Mouse (Mus musculus): ENCODE data around the gene Scp2. TPM values are rescaled to one million over a fixed set of nuclear protein-coding genes. Genes with fewer than 3 reads are reported as not detected.

The Scp2 gene
- polyA plus RNA-seq, 1 experiment from 2014 or later = 372 TPM

GRCm38 (mm10) chr4:108032352-108032849 is 112.4 kb downstream of the Scp2 start:
- Histone ChIP-seq H3K9ac (ENCODE audit: low read depth, low read length) (peak overlapping the region; percentile 67; the same call in 1 of the 2 replicates), H3K4me3 (ENCODE audit: low read length) (peak overlapping the region; percentile 60), H3K36me3 (ENCODE audit: control insufficient read depth, insufficient read depth, low read length) (no peaks in the 10 kb centered on the region), H3K9me3 (ENCODE audit: control insufficient read depth, low read length) (no peaks in the 10 kb centered on the region), H3K4me2 (ENCODE audit: low read depth, low read length) (peak overlapping the region; percentile 97), H3K27me3 (replicated peaks; ENCODE audit: control insufficient read depth, insufficient read depth, low read length) (peaks cover 16% of the 10 kb centered on the region), H3K27ac (ENCODE audit: low read length) (no peak overlapping the region), H3K4me1 (ENCODE audit: control insufficient read depth, insufficient read depth, low read length) (peaks cover 11% of the 10 kb centered on the region; the same call in 1 of the 2 replicates)
- WGBS = 47% methylated on average over 11 of the region's 11 CpGs
- no peak for ATAC-seq

- under 1% methylated on average over 65 of the region's 86 CpGs for WGBS
- peak; percentile 19; the same call in 1 of the 2 replicates for ATAC-seq
Measured at GRCm38 (mm10) chr4:108031502-108032351, 113.1 kb downstream of the Scp2 start.

GRCm38 (mm10) chr4:108030888-108031501 is 113.8 kb downstream of the Scp2 start:
- peak overlapping the region; percentile 67 for H3K9ac ChIP-seq (ENCODE audit: low read depth, low read length)

More at GRCm38 (mm10) chr4:108031502-108032351, 113.1 kb downstream of the Scp2 start:
- H3K4me1 ChIP-seq (ENCODE audit: control insufficient read depth, insufficient read depth, low read length) = peaks cover 11% of the 10 kb centered on the region; the same call in 1 of the 2 replicates
- no peak overlapping the region for H3K27ac ChIP-seq (ENCODE audit: low read length)
- H3K9ac ChIP-seq (ENCODE audit: low read depth, low read length) = peak overlapping the region; percentile 67
- H3K4me3 ChIP-seq (ENCODE audit: low read length) = peak overlapping the region; percentile 60
- no peaks in the 10 kb centered on the region for H3K36me3 ChIP-seq (ENCODE audit: control insufficient read depth, insufficient read depth, low read length)
- H3K9me3 ChIP-seq (ENCODE audit: control insufficient read depth, low read length) = no peaks in the 10 kb centered on the region
- H3K27me3 ChIP-seq (replicated peaks; ENCODE audit: control insufficient read depth, insufficient read depth, low read length) = peaks cover 16% of the 10 kb centered on the region
- peak overlapping the region; percentile 97 for H3K4me2 ChIP-seq (ENCODE audit: low read depth, low read length)

GRCm38 (mm10) chr4:108026193-108026592 is 118.6 kb downstream of the Scp2 start:
- Histone ChIP-seq H3K9me3 (ENCODE audit: control insufficient read depth, low read length) (no peaks in the 10 kb centered on the region), H3K4me3 (ENCODE audit: low read length) (no peak overlapping the region), H3K27ac (ENCODE audit: low read length) (no peak overlapping the region), H3K9ac (ENCODE audit: low read depth, low read length) (no peak overlapping the region), H3K36me3 (ENCODE audit: control insufficient read depth, insufficient read depth, low read length) (no peaks in the 10 kb centered on the region), H3K27me3 (replicated peaks; ENCODE audit: control insufficient read depth, insufficient read depth, low read length) (peaks cover 9% of the 10 kb centered on the region), H3K4me2 (ENCODE audit: low read depth, low read length) (no peak overlapping the region), H3K4me1 (ENCODE audit: control insufficient read depth, insufficient read depth, low read length) (peaks cover 14% of the 10 kb centered on the region)
- WGBS = 33% methylated on average over 3 of the region's 3 CpGs
- ATAC-seq = 0 out of 2 replicates have a peak, but pooled peaks have one; percentile 2

More at GRCm38 (mm10) chr4:108030888-108031501, 113.8 kb downstream of the Scp2 start:
- Histone ChIP-seq H3K4me3 (ENCODE audit: low read length) (peak overlapping the region; percentile 60), H3K4me2 (ENCODE audit: low read depth, low read length) (peak overlapping the region; percentile 97), H3K27me3 (replicated peaks; ENCODE audit: control insufficient read depth, insufficient read depth, low read length) (peaks cover 16% of the 10 kb centered on the region), H3K4me1 (ENCODE audit: control insufficient read depth, insufficient read depth, low read length) (peaks cover 11% of the 10 kb centered on the region; the same call in 1 of the 2 replicates), H3K9me3 (ENCODE audit: control insufficient read depth, low read length) (no peaks in the 10 kb centered on the region), H3K27ac (ENCODE audit: low read length) (no peak overlapping the region), H3K36me3 (ENCODE audit: control insufficient read depth, insufficient read depth, low read length) (no peaks in the 10 kb centered on the region)
- WGBS = 7% methylated on average over 22 of the region's 22 CpGs
- no peak for ATAC-seq

GRCm38 (mm10) chr4:108025269-108025668 is 119.5 kb downstream of the Scp2 start:
- H3K4me2 ChIP-seq (ENCODE audit: low read depth, low read length) = peak overlapping the region; percentile 20
- H3K9me3 ChIP-seq (ENCODE audit: control insufficient read depth, low read length) = no peaks in the 10 kb centered on the region
- WGBS = 6% methylated on average over 10 of the region's 10 CpGs
- H3K4me3 ChIP-seq (ENCODE audit: low read length) = no peak overlapping the region
- H3K36me3 ChIP-seq (ENCODE audit: control insufficient read depth, insufficient read depth, low read length) = no peaks in the 10 kb centered on the region
- 0 out of 2 replicates have a peak overlapping the region, but pooled peaks have one; percentile 16 for H3K9ac ChIP-seq (ENCODE audit: low read depth, low read length)
- peak overlapping the region; percentile 43; the same call in 1 of the 2 replicates for H3K27ac ChIP-seq (ENCODE audit: low read length)
- ATAC-seq = peak; percentile 91
- H3K27me3 ChIP-seq (replicated peaks; ENCODE audit: control insufficient read depth, insufficient read depth, low read length) = 0 out of 2 replicates have a peak, but pooled peaks cover 3% of the 10 kb centered on the region
- peaks cover 9% of the 10 kb centered on the region; the same call in 1 of the 2 replicates for H3K4me1 ChIP-seq (ENCODE audit: control insufficient read depth, insufficient read depth, low read length)

- peak overlapping the region; percentile 10; the same call in 1 of the 2 replicates for H3K27ac ChIP-seq (ENCODE audit: low read length)
- no peaks in the 10 kb centered on the region for H3K27me3 ChIP-seq (replicated peaks; ENCODE audit: control insufficient read depth, insufficient read depth, low read length)
- H3K9me3 ChIP-seq (ENCODE audit: control insufficient read depth, low read length) = no peaks in the 10 kb centered on the region
- no peaks in the 10 kb centered on the region for H3K36me3 ChIP-seq (ENCODE audit: control insufficient read depth, insufficient read depth, low read length)
- ATAC-seq = peak; percentile 81
- no peak overlapping the region for H3K4me2 ChIP-seq (ENCODE audit: low read depth, low read length)
- H3K4me3 ChIP-seq (ENCODE audit: low read length) = no peak overlapping the region
- no peak overlapping the region for H3K9ac ChIP-seq (ENCODE audit: low read depth, low read length)
- H3K4me1 ChIP-seq (ENCODE audit: control insufficient read depth, insufficient read depth, low read length) = peaks cover 9% of the 10 kb centered on the region; the same call in 1 of the 2 replicates
- 64% methylated on average over 5 of the region's 5 CpGs for WGBS
Measured at GRCm38 (mm10) chr4:108024641-108025040, 120.2 kb downstream of the Scp2 start.

- no peak for ATAC-seq
- Histone ChIP-seq H3K4me1 (ENCODE audit: control insufficient read depth, insufficient read depth, low read length) (peaks cover 9% of the 10 kb centered on the region; the same call in 1 of the 2 replicates), H3K27ac (ENCODE audit: low read length) (no peak overlapping the region), H3K9me3 (ENCODE audit: control insufficient read depth, low read length) (no peaks in the 10 kb centered on the region), H3K4me3 (ENCODE audit: low read length) (no peak overlapping the region), H3K36me3 (ENCODE audit: control insufficient read depth, insufficient read depth, low read length) (no peaks in the 10 kb centered on the region), H3K4me2 (ENCODE audit: low read depth, low read length) (no peak overlapping the region), H3K9ac (ENCODE audit: low read depth, low read length) (no peak overlapping the region), H3K27me3 (replicated peaks; ENCODE audit: control insufficient read depth, insufficient read depth, low read length) (no peaks in the 10 kb centered on the region)
- WGBS = 88% methylated on average over 4 of the region's 4 CpGs
Measured at GRCm38 (mm10) chr4:108023186-108023585, 121.6 kb downstream of the Scp2 start.

GRCm38 (mm10) chr4:108020178-108020577 is 124.6 kb downstream of the Scp2 start:
- WGBS = 84% methylated on average over 6 of the region's 6 CpGs
- H3K27me3 ChIP-seq (replicated peaks; ENCODE audit: control insufficient read depth, insufficient read depth, low read length) = no peaks in the 10 kb centered on the region
- no peak overlapping the region for H3K4me2 ChIP-seq (ENCODE audit: low read depth, low read length)
- no peaks in the 10 kb centered on the region for H3K36me3 ChIP-seq (ENCODE audit: control insufficient read depth, insufficient read depth, low read length)
- no peak for ATAC-seq
- H3K9ac ChIP-seq (ENCODE audit: low read depth, low read length) = no peak overlapping the region
- peaks cover 7% of the 10 kb centered on the region; the same call in 1 of the 2 replicates for H3K4me1 ChIP-seq (ENCODE audit: control insufficient read depth, insufficient read depth, low read length)
- H3K4me3 ChIP-seq (ENCODE audit: low read length) = no peak overlapping the region
- no peaks in the 10 kb centered on the region for H3K9me3 ChIP-seq (ENCODE audit: control insufficient read depth, low read length)
- H3K27ac ChIP-seq (ENCODE audit: low read length) = no peak overlapping the region
